Mouse (Mus musculus) liver, adult 2 months (tissue): ENCODE data around the gene Sult4a1.

Experiments
- CTCF ChIP-seq: fragments of 200-500 bp; IDR thresholded peaks from 2 replicates; pipeline ENCODE4 v1.5.1; 2011; ENCODE audit warnings: low read depth, low read length, control low read depth
- POLR2A ChIP-seq: fragments of 200-500 bp; IDR thresholded peaks from 2 replicates; pipeline ENCODE4 v1.6.1; 2011; ENCODE audit warnings: low read length, control low read depth; ENCODE audit not compliant: insufficient read depth; ENCODE audit errors: extremely low read depth

GRCm38 (mm10) chr15:84065701-84066100 lies 39.9 kb downstream of the Sult4a1 start:
- TF ChIP-seq CTCF (peak; percentile 15; the same call in 1 of the 2 replicates), POLR2A (no peak)
